Mouse (Mus musculus) ES-Bruce4 (cell line): ENCODE data around the gene Bcl11a. TPM values are rescaled to one million over a fixed set of nuclear protein-coding genes. Genes with fewer than 3 reads are reported as not detected.

Experiments used
- H3K27ac ChIP-seq: 2 replicates; pipeline ENCODE4 v1.5.1; 2012; ENCODE audit warnings: low read length, inconsistent platforms; ENCODE audit not compliant: insufficient read depth
- H3K27me3 ChIP-seq: 2 replicates; pipeline ENCODE4 v1.6.1; 2012; ENCODE audit warnings: mild to moderate bottlenecking, low read length, inconsistent platforms; ENCODE audit not compliant: control insufficient read depth, poor library complexity, insufficient read depth, severe bottlenecking
- H3K36me3 ChIP-seq: 2 replicates; pipeline ENCODE4 v1.6.1; 2012; ENCODE audit warnings: inconsistent platforms, mild to moderate bottlenecking, low read length, moderate library complexity; ENCODE audit not compliant: control insufficient read depth, poor library complexity, insufficient read depth, severe bottlenecking
- H3K4me1 ChIP-seq: one replicate; pipeline ENCODE4 v1.8.1; 2011; ENCODE audit warnings: low read length; ENCODE audit not compliant: control insufficient read depth, insufficient read depth
- H3K4me3 ChIP-seq: 2 replicates; pipeline ENCODE4 v1.5.1; 2011; ENCODE audit warnings: low read depth, mild to moderate bottlenecking, low read length
- H3K9ac ChIP-seq: 2 replicates; pipeline ENCODE4 v1.6.1; 2012; ENCODE audit warnings: low read depth, mild to moderate bottlenecking, inconsistent platforms; ENCODE audit not compliant: poor library complexity, severe bottlenecking
- H3K9me3 ChIP-seq: replicated peaks from 2 replicates; pipeline ENCODE4 v1.6.1; 2012; ENCODE audit warnings: mild to moderate bottlenecking, low read length, inconsistent platforms; ENCODE audit not compliant: control insufficient read depth, poor library complexity, insufficient read depth, severe bottlenecking
- CTCF ChIP-seq: IDR thresholded peaks from one replicate; pipeline ENCODE4 v1.8.1; 2011; ENCODE audit warnings: low read depth, low read length
- EP300 ChIP-seq: IDR thresholded peaks from 2 replicates; pipeline ENCODE4 v1.6.1; 2011; ENCODE audit warnings: low read depth, low read length; ENCODE audit not compliant: insufficient read depth
- POLR2A ChIP-seq: IDR thresholded peaks from one replicate; pipeline ENCODE4 v1.8.1; 2011; ENCODE audit warnings: low read length; ENCODE audit not compliant: insufficient read depth
- polyA plus RNA-seq: library from polyadenylated mRNA; stranded (reverse); fragments of >200 nt; gene quantifications from 2 replicates; pipeline ENCODE4 v1.2.4, GENCODE M21; 2011; ENCODE audit warnings: low read depth; ENCODE audit not compliant: missing spikeins, insufficient read depth, insufficient read length

Gene Bcl11a
- polyA plus RNA-seq, 1 experiment = 0.36 TPM

DNA sequence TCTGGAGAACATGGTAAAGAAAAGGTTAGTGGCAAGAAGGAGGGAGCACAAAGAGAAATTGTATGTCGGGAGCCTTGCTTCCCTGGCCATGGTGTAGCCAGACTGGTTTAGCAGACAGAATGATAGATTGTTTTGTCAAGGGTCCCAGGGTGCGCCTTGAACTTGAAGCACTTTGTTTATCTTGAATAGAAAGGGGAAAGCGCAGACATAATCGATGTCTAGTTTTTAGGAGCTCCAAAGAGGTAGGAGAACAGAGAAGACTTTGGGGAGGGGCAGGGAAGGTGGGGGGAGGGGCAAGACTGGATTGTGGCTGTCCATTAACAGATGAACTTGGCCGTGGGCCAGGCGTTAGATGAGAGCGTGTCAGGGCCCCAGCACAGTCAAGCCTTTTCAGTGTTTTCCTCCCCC, 22.0 kb downstream of the Bcl11a start:
- Histone ChIP-seq H3K36me3 (no peaks in the 10 kb centered on the region), H3K27me3 (no peaks in the 10 kb centered on the region), H3K9me3 (no peaks in the 10 kb centered on the region), H3K9ac (no peak overlapping the region), H3K27ac (no peak overlapping the region), H3K4me1 (no peaks in the 10 kb centered on the region), H3K4me3 (no peak overlapping the region)
- TF ChIP-seq EP300 (no peak), CTCF (no peak), POLR2A (no peak)

DNA sequence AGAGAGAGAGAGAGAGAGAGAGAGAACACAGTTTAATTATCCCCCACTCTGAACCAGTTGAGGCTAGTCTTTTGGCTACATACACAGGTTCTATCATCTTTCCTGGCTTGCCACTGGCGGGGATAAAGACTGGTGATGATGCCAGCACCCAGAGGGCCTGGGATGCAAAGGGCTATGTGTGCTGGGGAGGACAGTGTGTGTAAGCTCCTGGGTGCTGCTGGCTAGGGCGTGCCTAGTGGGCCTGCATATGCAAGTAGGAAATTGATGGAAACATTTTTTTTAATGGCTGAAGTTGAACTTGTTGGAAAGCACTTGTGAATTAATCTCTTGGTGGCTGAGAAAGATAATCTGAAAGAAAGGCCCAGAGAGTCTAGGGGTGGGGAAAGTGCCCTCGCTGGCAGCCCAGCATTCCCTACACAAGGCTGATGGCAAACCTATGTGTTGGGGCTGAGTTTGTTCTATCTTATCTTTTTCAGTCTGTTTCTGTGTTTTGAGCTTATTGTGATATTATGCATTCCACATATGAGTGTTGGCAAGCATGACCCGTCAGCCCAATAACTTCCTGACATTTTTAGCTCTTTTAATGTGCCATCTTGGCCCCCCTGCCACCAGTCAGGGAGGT, 22.7 kb downstream of the Bcl11a start:
- no peaks in the 10 kb centered on the region for H3K27me3 ChIP-seq
- TF ChIP-seq EP300 (no peak), POLR2A (no peak), CTCF (no peak)
- no peaks in the 10 kb centered on the region for H3K9me3 ChIP-seq
- H3K27ac ChIP-seq = no peak overlapping the region
- no peak overlapping the region for H3K9ac ChIP-seq
- no peak overlapping the region for H3K4me3 ChIP-seq
- H3K4me1 ChIP-seq = no peaks in the 10 kb centered on the region
- no peaks in the 10 kb centered on the region for H3K36me3 ChIP-seq

DNA sequence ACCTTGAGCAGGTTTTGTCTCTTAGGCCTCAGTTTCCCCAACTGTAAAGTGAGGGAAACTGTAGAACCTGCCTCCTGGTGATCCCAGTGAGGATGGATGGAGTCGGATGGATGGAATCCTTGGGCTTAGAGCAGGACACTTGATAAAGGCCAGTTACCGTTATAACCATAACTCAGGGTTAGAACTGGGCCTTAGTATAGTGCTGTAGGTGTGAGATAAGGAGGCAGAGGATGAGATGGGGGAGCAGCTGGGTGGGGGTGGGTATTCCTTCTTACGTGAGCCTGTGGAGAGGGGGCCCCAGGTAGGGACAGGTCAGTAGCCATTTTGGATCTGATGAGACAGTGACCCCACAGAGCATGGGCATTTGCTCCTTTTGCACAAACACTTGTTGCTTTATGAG, 23.8 kb downstream of the Bcl11a start:
- Histone ChIP-seq H3K4me3 (no peak overlapping the region), H3K27ac (no peak overlapping the region), H3K9ac (no peak overlapping the region), H3K27me3 (no peaks in the 10 kb centered on the region), H3K36me3 (no peaks in the 10 kb centered on the region), H3K9me3 (no peaks in the 10 kb centered on the region), H3K4me1 (no peaks in the 10 kb centered on the region)
- no peak for TF ChIP-seq EP300
- TF ChIP-seq CTCF = no peak
- no peak for TF ChIP-seq POLR2A

DNA sequence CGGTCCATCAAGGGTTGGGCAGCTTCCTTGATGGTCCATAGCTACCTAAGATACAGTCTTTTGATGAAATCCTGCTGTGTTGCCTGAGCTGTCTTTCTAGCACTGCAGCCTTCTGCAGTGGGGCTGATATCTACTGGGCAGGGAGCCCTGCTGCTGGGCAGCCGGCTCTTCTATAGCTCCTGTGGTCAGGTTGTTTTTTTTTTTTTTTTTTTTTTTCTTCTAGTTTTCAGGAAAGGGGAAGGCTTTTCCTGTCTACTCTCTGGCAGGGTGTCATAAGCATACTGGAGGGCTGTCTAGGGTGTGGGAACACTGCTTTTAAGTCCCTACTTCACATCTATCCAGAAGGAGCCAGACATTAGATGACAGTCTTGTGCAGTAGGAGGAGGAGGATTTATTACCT, 24.5 kb downstream of the Bcl11a start:
- Histone ChIP-seq H3K9ac (no peak overlapping the region), H3K36me3 (no peaks in the 10 kb centered on the region), H3K27ac (no peak overlapping the region), H3K9me3 (no peaks in the 10 kb centered on the region), H3K4me1 (no peaks in the 10 kb centered on the region), H3K27me3 (no peaks in the 10 kb centered on the region), H3K4me3 (no peak overlapping the region)
- TF ChIP-seq CTCF (no peak), POLR2A (no peak), EP300 (no peak)

DNA sequence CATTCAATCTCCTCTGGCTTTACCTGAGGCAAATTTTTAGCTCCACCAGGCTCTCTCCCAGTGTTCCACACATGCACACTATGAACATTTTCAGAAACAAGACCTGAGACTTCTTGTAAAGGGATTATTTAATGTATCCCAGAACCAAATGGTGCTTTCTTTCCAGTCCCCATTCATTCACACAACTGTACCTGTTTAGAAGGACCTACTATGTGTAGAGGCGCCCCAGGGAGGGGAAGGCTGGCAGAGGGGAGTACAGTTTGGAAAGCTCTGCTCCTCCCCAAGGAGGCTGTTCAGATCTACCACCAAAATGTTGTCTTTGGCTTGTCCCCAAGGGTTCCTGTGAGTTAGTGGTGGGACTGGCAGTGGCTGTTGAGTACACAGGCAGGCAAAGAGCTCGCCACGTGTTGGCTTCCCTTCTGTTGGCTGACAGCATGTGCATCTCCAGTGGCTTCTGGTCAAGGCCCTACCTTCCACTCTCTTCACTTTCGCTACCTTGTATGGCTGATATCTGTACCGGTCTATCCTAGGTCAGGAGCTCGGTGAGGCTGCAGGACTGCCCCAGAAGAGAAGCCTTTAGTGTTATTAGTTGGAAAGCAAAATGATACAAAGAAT, 25.4 kb downstream of the Bcl11a start:
- Histone ChIP-seq H3K36me3 (no peaks in the 10 kb centered on the region), H3K4me3 (no peak overlapping the region), H3K9ac (no peak overlapping the region), H3K27ac (no peak overlapping the region), H3K4me1 (no peaks in the 10 kb centered on the region), H3K9me3 (no peaks in the 10 kb centered on the region), H3K27me3 (no peaks in the 10 kb centered on the region)
- TF ChIP-seq CTCF (no peak), POLR2A (no peak), EP300 (no peak)

DNA sequence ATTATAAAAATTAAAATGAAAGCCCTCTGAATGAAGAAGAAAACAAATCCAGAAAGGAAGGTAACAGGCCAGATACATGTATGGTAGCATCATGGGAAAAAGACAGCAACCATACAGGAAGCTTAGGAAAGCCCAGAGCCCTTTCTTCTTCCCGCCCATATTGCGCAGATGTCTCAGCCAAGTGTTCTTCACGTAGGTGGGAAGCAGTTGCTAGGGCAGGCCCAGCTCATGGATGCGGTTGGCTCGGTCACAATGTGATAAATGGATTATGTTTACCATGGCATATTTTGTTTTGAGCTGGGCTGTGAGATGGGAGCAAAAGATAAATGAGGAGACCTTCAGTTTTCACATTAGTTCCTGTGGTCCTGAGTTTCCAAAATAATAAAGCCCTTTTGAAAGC, 29.6 kb downstream of the Bcl11a start:
- H3K36me3 ChIP-seq = no peaks in the 10 kb centered on the region
- no peak overlapping the region for H3K27ac ChIP-seq
- H3K9ac ChIP-seq = no peak overlapping the region
- no peak overlapping the region for H3K4me3 ChIP-seq
- no peaks in the 10 kb centered on the region for H3K9me3 ChIP-seq
- TF ChIP-seq CTCF (no peak), EP300 (no peak)
- H3K4me1 ChIP-seq = peaks cover 4% of the 10 kb centered on the region
- H3K27me3 ChIP-seq = no peaks in the 10 kb centered on the region
